In genomic region chr10:98793926-98794536, GRCm38 (mm10) we compare ENCODE assay signal across 23 mouse cellular contexts.
DNase-seq lines count a peak whose midpoint lies in the region; ATAC-seq lines count a peak whose summit lies in the region.
"Had no signal": no experiment of that assay in that cellular context is flagged by ENCODE, and none has a peak within 500 bp of the region (broad histone marks: within the 10 kb centered on the region; RNA-seq: fewer than 3 reads in every experiment).

No protein-coding gene starts in this region.

- peak; percentile 23 for DNase-seq in heart, adult 11 months
- DNase-seq in heart, adult 8-10 months (ENCODE audit: low spot score) = no peak
- no peak for DNase-seq in limb, embryonic 10.5 days (ENCODE audit: low spot score)
- no peak for DNase-seq in forebrain, embryonic 11.5 days (ENCODE audit: low spot score)
- DNase-seq: adrenal gland, adult 2 months; adrenal gland, postnatal 10 days; adrenal gland, postnatal 25 days; cerebellum, adult 11 months; cerebellum, adult 18-20 months; cerebellum, adult 8-10 months; cerebellum, adult 9-11 months; cerebellum, postnatal 14 days; cerebellum, postnatal 36 days; embryo, embryonic 11 days; forebrain, postnatal 0 days had no signal

- no peaks in the 10 kb centered on the region for H3K9me3 ChIP-seq in limb, embryonic 13.5 days
- 0 out of 2 replicates have a peak, but pooled peaks cover 1% of the 10 kb centered on the region for H3K9me3 ChIP-seq in limb, embryonic 10.5 days (replicated peaks)
- H3K9me3 ChIP-seq in limb, embryonic 15.5 days = no peaks in the 10 kb centered on the region
- H3K9me3 ChIP-seq in forebrain, embryonic 11.5 days (ENCODE audit: control insufficient read depth, low read length) = no peaks in the 10 kb centered on the region
- H3K9me3 ChIP-seq: embryonic facial prominence, embryonic 12.5 days; embryonic facial prominence, embryonic 15.5 days; forebrain, embryonic 10.5 days; forebrain, embryonic 13.5 days; forebrain, embryonic 15.5 days had no signal

- H3K27me3 ChIP-seq in limb, embryonic 13.5 days = no peaks in the 10 kb centered on the region
- H3K27me3 ChIP-seq in limb, embryonic 10.5 days (ENCODE audit: low read depth, poor library complexity, severe bottlenecking) = no peaks in the 10 kb centered on the region
- no peaks in the 10 kb centered on the region for H3K27me3 ChIP-seq in limb, embryonic 15.5 days
- no peaks in the 10 kb centered on the region for H3K27me3 ChIP-seq in forebrain, embryonic 11.5 days (ENCODE audit: control insufficient read depth, insufficient read depth, low read length)
- H3K27me3 ChIP-seq: embryonic facial prominence, embryonic 12.5 days; embryonic facial prominence, embryonic 15.5 days; forebrain, embryonic 13.5 days; forebrain, embryonic 15.5 days had no signal

- no peak overlapping the region for H3K27ac ChIP-seq in limb, embryonic 13.5 days
- no peak overlapping the region for H3K27ac ChIP-seq in limb, embryonic 10.5 days
- peak overlapping the region; percentile 17; the same call in 1 of the 2 replicates for H3K27ac ChIP-seq in limb, embryonic 15.5 days
- H3K27ac ChIP-seq in forebrain, embryonic 11.5 days (ENCODE audit: low read depth, low read length) = no peak overlapping the region
- H3K27ac ChIP-seq: embryonic facial prominence, embryonic 12.5 days; embryonic facial prominence, embryonic 15.5 days; forebrain, embryonic 10.5 days; forebrain, embryonic 13.5 days; forebrain, embryonic 15.5 days had no signal

- peak; percentile 59 for ATAC-seq in limb, embryonic 13.5 days (ENCODE audit: low FRiP score, low read depth)
- no peak for ATAC-seq in limb, embryonic 15.5 days (ENCODE audit: insufficient number of reproducible peaks, low FRiP score, low TSS enrichment, low read depth)
- no peak for ATAC-seq in forebrain, embryonic 11.5 days (replicated peaks; ENCODE audit: low FRiP score)
- ATAC-seq: forebrain, embryonic 13.5 days; forebrain, embryonic 15.5 days; forebrain, postnatal 0 days had no signal

- no peak overlapping the region for H3K4me3 ChIP-seq in limb, embryonic 13.5 days
- H3K4me3 ChIP-seq in limb, embryonic 10.5 days = no peak overlapping the region
- no peak overlapping the region for H3K4me3 ChIP-seq in limb, embryonic 15.5 days
- no peak overlapping the region for H3K4me3 ChIP-seq in forebrain, embryonic 11.5 days (ENCODE audit: low read depth, low read length)
- H3K4me3 ChIP-seq: embryonic facial prominence, embryonic 12.5 days; embryonic facial prominence, embryonic 15.5 days; erythroblast, embryonic 14.5 days; forebrain, embryonic 10.5 days; forebrain, embryonic 13.5 days; forebrain, embryonic 15.5 days had no signal

- H3K9ac ChIP-seq in limb, embryonic 13.5 days = no peak overlapping the region
- no peak overlapping the region for H3K9ac ChIP-seq in limb, embryonic 15.5 days
- H3K9ac ChIP-seq in forebrain, embryonic 11.5 days (ENCODE audit: low read length) = no peak overlapping the region
- H3K9ac ChIP-seq: embryonic facial prominence, embryonic 12.5 days; embryonic facial prominence, embryonic 15.5 days; forebrain, embryonic 13.5 days; forebrain, embryonic 15.5 days; forebrain, postnatal 0 days had no signal

- no peaks in the 10 kb centered on the region for H3K4me1 ChIP-seq in limb, embryonic 13.5 days
- H3K4me1 ChIP-seq in limb, embryonic 10.5 days = no peaks in the 10 kb centered on the region
- H3K4me1 ChIP-seq in limb, embryonic 15.5 days = no peaks in the 10 kb centered on the region
- no peaks in the 10 kb centered on the region for H3K4me1 ChIP-seq in forebrain, embryonic 11.5 days (replicated peaks; ENCODE audit: control insufficient read depth, insufficient read depth, low read length)
- H3K4me1 ChIP-seq: embryonic facial prominence, embryonic 12.5 days; embryonic facial prominence, embryonic 15.5 days; forebrain, embryonic 10.5 days; forebrain, embryonic 13.5 days; forebrain, embryonic 15.5 days had no signal

- H3K4me2 ChIP-seq in limb, embryonic 13.5 days (replicated peaks) = no peak overlapping the region
- H3K4me2 ChIP-seq in limb, embryonic 15.5 days = no peak overlapping the region
- H3K4me2 ChIP-seq in forebrain, embryonic 11.5 days (ENCODE audit: low read depth, low read length, severe bottlenecking) = no peak overlapping the region
- H3K4me2 ChIP-seq: embryonic facial prominence, embryonic 12.5 days; embryonic facial prominence, embryonic 15.5 days; forebrain, embryonic 13.5 days; forebrain, embryonic 15.5 days had no signal

- H3K36me3 ChIP-seq in limb, embryonic 13.5 days = no peaks in the 10 kb centered on the region
- no peaks in the 10 kb centered on the region for H3K36me3 ChIP-seq in limb, embryonic 10.5 days
- no peaks in the 10 kb centered on the region for H3K36me3 ChIP-seq in limb, embryonic 15.5 days
- no peaks in the 10 kb centered on the region for H3K36me3 ChIP-seq in forebrain, embryonic 11.5 days (ENCODE audit: control insufficient read depth, insufficient read depth, low read length)
- H3K36me3 ChIP-seq: embryonic facial prominence, embryonic 12.5 days; embryonic facial prominence, embryonic 15.5 days; forebrain, embryonic 10.5 days; forebrain, embryonic 15.5 days had no signal

- WGBS in limb, embryonic 13.5 days = 75% methylated on average over 9 of the region's 9 CpGs
- 93% methylated on average over 9 of the region's 9 CpGs for WGBS in limb, embryonic 10.5 days
- 76% methylated on average over 9 of the region's 9 CpGs for WGBS in limb, embryonic 15.5 days
- 91% methylated on average over 9 of the region's 9 CpGs for WGBS in forebrain, embryonic 11.5 days
